Mouse (Mus musculus): Measurements from ENCODE around the gene Zic5.

DNA sequence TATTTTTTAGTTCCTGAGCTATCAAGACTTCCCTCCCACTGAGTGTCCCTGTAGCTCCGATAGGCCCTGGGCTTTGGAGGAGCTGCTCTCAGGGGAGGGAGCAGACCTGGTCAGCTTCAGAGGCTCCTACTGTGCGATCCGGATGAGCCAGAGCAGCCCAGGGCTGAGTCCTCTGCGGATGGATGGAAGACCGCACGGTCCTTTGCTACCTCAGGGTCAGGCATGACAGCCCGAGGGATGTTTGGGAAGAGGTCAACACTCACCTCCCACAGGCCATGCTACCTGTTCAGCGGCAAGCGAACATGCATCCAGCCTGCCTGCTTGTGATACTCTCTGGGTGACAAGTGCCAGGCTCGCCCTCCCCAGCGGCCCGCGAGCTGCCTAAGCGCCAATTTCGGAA is 15.7 kb upstream of the Zic5 start:
- TF ChIP-seq CTCF (IDR thresholded peaks at IDR 0.05; ENCODE audit: low read depth) (no peak), EP300 (optimal IDR thresholded peaks at IDR 0.05) (no peak)

All from stomach, postnatal 0 days (tissue).